Mouse (Mus musculus): ENCODE measurements around the gene Scaper. TPM values are rescaled to one million over a fixed set of nuclear protein-coding genes. Genes with fewer than 3 reads are reported as not detected.
A peak's percentile ranks its signal among the peaks of the same experiment; 100 is the strongest.

The Scaper gene
- 11.1 and 12.0 TPM in 2 replicates for polyA plus RNA-seq (2014; fragmentation: Nextera tagmentation; extraction: Ambion mirVana)

GRCm38 (mm10) chr9:55937664-55938617, at the start of gene Scaper:
Gene Scaper, minus strand, starts transcription at chr9:55938119.
- peak within 1 kb of the TSS; percentile 67 for H3K4me3 ChIP-seq (ENCODE audit: low read depth, low read length)
- no peaks in the 10 kb centered on the region for H3K9me3 ChIP-seq (ENCODE audit: control insufficient read depth, low read length)
- no peaks in the 10 kb centered on the region for H3K27me3 ChIP-seq (ENCODE audit: control insufficient read depth, insufficient read depth, low read length)
- H3K4me2 ChIP-seq (ENCODE audit: low read depth, low read length, severe bottlenecking), result peak within 1 kb of the TSS; percentile 57
- ATAC-seq (replicated peaks; ENCODE audit: low FRiP score) (peak; percentile 98), DNase-seq (ENCODE audit: low spot score) (peak; percentile 98)
- H3K36me3 ChIP-seq (ENCODE audit: control insufficient read depth, insufficient read depth, low read length), result no peaks in the 10 kb centered on the region
- peaks cover 8% of the 10 kb centered on the region; the same call in 1 of the 2 replicates for H3K4me1 ChIP-seq (replicated peaks; ENCODE audit: control insufficient read depth, insufficient read depth, low read length)
- H3K9ac ChIP-seq (ENCODE audit: low read length), result peak within 1 kb of the TSS; percentile 82
- WGBS, result under 1% methylated on average over 58 of the region's 60 CpGs
- no peak within 1 kb of the TSS for H3K27ac ChIP-seq (ENCODE audit: low read depth, low read length)

GRCm38 (mm10) chr9:55946819-55947218, 8.9 kb upstream of the Scaper start:
- no peak overlapping the region for H3K27ac ChIP-seq (ENCODE audit: low read depth, low read length)
- H3K9me3 ChIP-seq (ENCODE audit: control insufficient read depth, low read length), result no peaks in the 10 kb centered on the region
- WGBS, result 28% methylated on average over 1 of the region's 1 CpGs
- DNase-seq (ENCODE audit: low spot score), result peak; percentile 53
- no peaks in the 10 kb centered on the region for H3K36me3 ChIP-seq (ENCODE audit: control insufficient read depth, insufficient read depth, low read length)
- no peaks in the 10 kb centered on the region for H3K4me1 ChIP-seq (replicated peaks; ENCODE audit: control insufficient read depth, insufficient read depth, low read length)
- no peak overlapping the region for H3K4me3 ChIP-seq (ENCODE audit: low read depth, low read length)
- H3K27me3 ChIP-seq (ENCODE audit: control insufficient read depth, insufficient read depth, low read length), result no peaks in the 10 kb centered on the region
- no peak for ATAC-seq (replicated peaks; ENCODE audit: low FRiP score)
- no peak overlapping the region for H3K9ac ChIP-seq (ENCODE audit: low read length)
- no peak overlapping the region for H3K4me2 ChIP-seq (ENCODE audit: low read depth, low read length, severe bottlenecking)

GRCm38 (mm10) chr9:55941356-55941755, 3.4 kb upstream of the Scaper start:
- no peak overlapping the region for H3K4me2 ChIP-seq (ENCODE audit: low read depth, low read length, severe bottlenecking)
- no peak for ATAC-seq (replicated peaks; ENCODE audit: low FRiP score)
- H3K9ac ChIP-seq (ENCODE audit: low read length), result no peak overlapping the region
- H3K9me3 ChIP-seq (ENCODE audit: control insufficient read depth, low read length), result no peaks in the 10 kb centered on the region
- H3K4me1 ChIP-seq (replicated peaks; ENCODE audit: control insufficient read depth, insufficient read depth, low read length), result peaks cover 8% of the 10 kb centered on the region; the same call in 1 of the 2 replicates
- H3K27ac ChIP-seq (ENCODE audit: low read depth, low read length), result no peak overlapping the region
- H3K36me3 ChIP-seq (ENCODE audit: control insufficient read depth, insufficient read depth, low read length), result no peaks in the 10 kb centered on the region
- no peak overlapping the region for H3K4me3 ChIP-seq (ENCODE audit: low read depth, low read length)
- DNase-seq (ENCODE audit: low spot score), result no peak
- no peaks in the 10 kb centered on the region for H3K27me3 ChIP-seq (ENCODE audit: control insufficient read depth, insufficient read depth, low read length)

- peak overlapping the region; percentile 82; the same call in 1 of the 2 replicates for H3K9ac ChIP-seq (ENCODE audit: low read length)
- H3K27ac ChIP-seq (ENCODE audit: low read depth, low read length), result no peak overlapping the region
- peaks cover 8% of the 10 kb centered on the region; the same call in 1 of the 2 replicates for H3K4me1 ChIP-seq (replicated peaks; ENCODE audit: control insufficient read depth, insufficient read depth, low read length)
- WGBS, result 67% methylated on average over 6 of the region's 6 CpGs
- H3K4me2 ChIP-seq (ENCODE audit: low read depth, low read length, severe bottlenecking), result peak overlapping the region; percentile 47
- ATAC-seq (replicated peaks; ENCODE audit: low FRiP score) (peak; percentile 5; the same call in 1 of the 2 replicates), DNase-seq (ENCODE audit: low spot score) (no peak)
- no peaks in the 10 kb centered on the region for H3K36me3 ChIP-seq (ENCODE audit: control insufficient read depth, insufficient read depth, low read length)
- H3K4me3 ChIP-seq (ENCODE audit: low read depth, low read length), result peak overlapping the region; percentile 67
- no peaks in the 10 kb centered on the region for H3K9me3 ChIP-seq (ENCODE audit: control insufficient read depth, low read length)
- no peaks in the 10 kb centered on the region for H3K27me3 ChIP-seq (ENCODE audit: control insufficient read depth, insufficient read depth, low read length)
These were observed 683 bp upstream of the Scaper start for GRCm38 (mm10) chr9:55938618-55938985.

GRCm38 (mm10) chr9:55937224-55937663, 675 bp downstream of the Scaper start:
- no peaks in the 10 kb centered on the region for H3K27me3 ChIP-seq (ENCODE audit: control insufficient read depth, insufficient read depth, low read length)
- DNase-seq (ENCODE audit: low spot score) (no peak), ATAC-seq (replicated peaks; ENCODE audit: low FRiP score) (no peak)
- H3K4me2 ChIP-seq (ENCODE audit: low read depth, low read length, severe bottlenecking), result peak overlapping the region; percentile 57
- WGBS, result 39% methylated on average over 5 of the region's 5 CpGs
- H3K4me1 ChIP-seq (replicated peaks; ENCODE audit: control insufficient read depth, insufficient read depth, low read length), result peaks cover 8% of the 10 kb centered on the region; the same call in 1 of the 2 replicates
- no peak overlapping the region for H3K27ac ChIP-seq (ENCODE audit: low read depth, low read length)
- H3K9me3 ChIP-seq (ENCODE audit: control insufficient read depth, low read length), result no peaks in the 10 kb centered on the region
- peak overlapping the region; percentile 82 for H3K9ac ChIP-seq (ENCODE audit: low read length)
- H3K36me3 ChIP-seq (ENCODE audit: control insufficient read depth, insufficient read depth, low read length), result no peaks in the 10 kb centered on the region
- peak overlapping the region; percentile 67 for H3K4me3 ChIP-seq (ENCODE audit: low read depth, low read length)

GRCm38 (mm10) chr9:55932482-55932881, 5.4 kb downstream of the Scaper start:
- no peak overlapping the region for H3K27ac ChIP-seq (ENCODE audit: low read depth, low read length)
- H3K9ac ChIP-seq (ENCODE audit: low read length), result no peak overlapping the region
- peaks cover 4% of the 10 kb centered on the region; the same call in 1 of the 2 replicates for H3K4me1 ChIP-seq (replicated peaks; ENCODE audit: control insufficient read depth, insufficient read depth, low read length)
- H3K36me3 ChIP-seq (ENCODE audit: control insufficient read depth, insufficient read depth, low read length), result no peaks in the 10 kb centered on the region
- ATAC-seq (replicated peaks; ENCODE audit: low FRiP score), result no peak
- DNase-seq (ENCODE audit: low spot score), result no peak
- 95% methylated on average over 1 of the region's 1 CpGs for WGBS
- no peaks in the 10 kb centered on the region for H3K27me3 ChIP-seq (ENCODE audit: control insufficient read depth, insufficient read depth, low read length)
- no peak overlapping the region for H3K4me3 ChIP-seq (ENCODE audit: low read depth, low read length)
- H3K9me3 ChIP-seq (ENCODE audit: control insufficient read depth, low read length), result no peaks in the 10 kb centered on the region
- no peak overlapping the region for H3K4me2 ChIP-seq (ENCODE audit: low read depth, low read length, severe bottlenecking)

GRCm38 (mm10) chr9:55918579-55918978, 19.3 kb downstream of the Scaper start:
- Histone ChIP-seq H3K4me1 (replicated peaks; ENCODE audit: control insufficient read depth, insufficient read depth, low read length) (no peaks in the 10 kb centered on the region), H3K27me3 (ENCODE audit: control insufficient read depth, insufficient read depth, low read length) (no peaks in the 10 kb centered on the region), H3K36me3 (ENCODE audit: control insufficient read depth, insufficient read depth, low read length) (no peaks in the 10 kb centered on the region), H3K9me3 (ENCODE audit: control insufficient read depth, low read length) (no peaks in the 10 kb centered on the region), H3K4me2 (ENCODE audit: low read depth, low read length, severe bottlenecking) (no peak overlapping the region), H3K27ac (ENCODE audit: low read depth, low read length) (no peak overlapping the region), H3K4me3 (ENCODE audit: low read depth, low read length) (no peak overlapping the region), H3K9ac (ENCODE audit: low read length) (no peak overlapping the region)
- ATAC-seq (replicated peaks; ENCODE audit: low FRiP score) (no peak), DNase-seq (ENCODE audit: low spot score) (no peak)
- WGBS, result 71% methylated on average over 3 of the region's 3 CpGs

- H3K4me3 ChIP-seq (ENCODE audit: low read depth, low read length), result no peak overlapping the region
- no peaks in the 10 kb centered on the region for H3K4me1 ChIP-seq (replicated peaks; ENCODE audit: control insufficient read depth, insufficient read depth, low read length)
- H3K36me3 ChIP-seq (ENCODE audit: control insufficient read depth, insufficient read depth, low read length), result no peaks in the 10 kb centered on the region
- ATAC-seq (replicated peaks; ENCODE audit: low FRiP score) (no peak), DNase-seq (ENCODE audit: low spot score) (no peak)
- no peak overlapping the region for H3K27ac ChIP-seq (ENCODE audit: low read depth, low read length)
- H3K27me3 ChIP-seq (ENCODE audit: control insufficient read depth, insufficient read depth, low read length), result no peaks in the 10 kb centered on the region
- no peak overlapping the region for H3K9ac ChIP-seq (ENCODE audit: low read length)
- no peak overlapping the region for H3K4me2 ChIP-seq (ENCODE audit: low read depth, low read length, severe bottlenecking)
- no peaks in the 10 kb centered on the region for H3K9me3 ChIP-seq (ENCODE audit: control insufficient read depth, low read length)
These were observed 21.2 kb downstream of the Scaper start for GRCm38 (mm10) chr9:55916751-55917150.
